Mouse (Mus musculus) megakaryocyte, embryonic 14.5 days (primary cell): ENCODE results near the gene Atg4b.

Experiments
- FLI1 ChIP-seq: IDR thresholded peaks from 2 replicates; pipeline ENCODE4 v1.6.1; 2012; ENCODE audit warnings: low read length, inconsistent platforms, mixed read lengths
- GATA1 ChIP-seq: IDR thresholded peaks from 3 replicates; pipeline ENCODE4 v1.6.1; 2012; ENCODE audit warnings: mixed read lengths, low read length, inconsistent platforms, borderline replicate concordance

DNA sequence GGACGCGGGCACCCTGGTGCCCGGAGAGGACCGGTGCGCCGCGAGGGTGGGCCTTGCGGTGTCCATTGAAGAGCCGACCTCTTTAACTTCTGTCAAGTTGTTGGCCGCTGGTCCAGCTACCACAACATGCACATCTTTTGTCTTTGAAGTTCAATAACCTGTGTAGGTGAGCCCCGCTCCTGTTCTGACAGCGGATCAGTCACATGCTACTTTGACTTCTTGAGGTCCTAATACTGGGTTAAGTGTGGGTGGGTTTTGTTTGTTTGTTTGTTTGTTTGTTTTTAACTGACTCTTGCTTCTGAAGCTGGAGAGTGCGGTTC lies 4.0 kb downstream of the Atg4b start:
- TF ChIP-seq GATA1 = no peak
- TF ChIP-seq FLI1 = no peak
